Mouse (Mus musculus): Measurements from ENCODE around the gene Morf4l1. TPM values are rescaled to one million over a fixed set of nuclear protein-coding genes. Genes with fewer than 3 reads are reported as not detected.

Gene Morf4l1
- total RNA-seq (2014; rRNA removed) (295 and 321 TPM in 2 replicates), polyA plus RNA-seq (2015; fragmentation: Nextera tagmentation; extraction: Ambion mirVana) (636 and 638 TPM in 2 replicates)

DNA sequence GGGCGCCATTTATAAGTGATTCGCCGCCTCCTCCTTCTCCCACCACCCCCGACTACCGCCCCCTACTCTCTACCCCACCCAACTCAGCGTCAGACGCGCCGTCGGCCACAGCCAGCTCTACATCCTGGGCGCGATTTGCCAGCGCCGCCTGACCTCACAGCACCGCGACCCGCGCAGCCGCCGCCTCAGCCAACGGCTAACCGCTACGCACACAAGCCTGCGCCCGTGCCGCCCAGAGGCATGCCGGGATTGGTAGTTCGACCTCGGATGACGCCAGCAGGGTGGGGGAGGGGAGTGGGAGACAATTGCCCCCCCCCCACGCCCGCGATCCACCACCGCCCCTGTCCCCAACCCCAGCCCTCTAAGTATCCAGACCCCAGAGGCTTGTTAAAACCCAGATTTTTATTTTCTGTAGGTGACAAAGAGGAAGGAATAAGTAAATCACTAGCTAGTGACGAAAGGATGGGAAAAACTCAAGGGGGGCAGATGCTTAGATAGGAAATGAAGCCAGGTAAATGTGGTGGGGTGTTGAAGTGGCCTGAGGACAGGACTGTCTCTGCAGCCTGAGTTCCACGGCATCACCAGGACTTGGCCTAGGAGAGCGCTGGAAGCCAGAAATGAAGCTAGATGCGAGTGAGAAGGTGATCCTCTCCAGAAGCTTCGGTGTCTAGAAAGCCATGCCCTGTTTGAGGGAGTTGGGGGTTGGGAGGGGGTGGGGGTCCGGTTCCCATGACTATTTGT is at the start of gene Morf4l1:
Gene Morf4l1, minus strand, starts transcription at position 208 of the 741 bp plus-strand sequence.
- Histone ChIP-seq H3K9me3 (ENCODE audit: low read length) (no peaks in the 10 kb centered on the region), H3K27me3 (ENCODE audit: insufficient read depth, low read length) (no peaks in the 10 kb centered on the region; the same call in 1 of the 2 replicates)

GRCm38 (mm10) chr9:90163749-90164095 is 49.1 kb upstream of the Morf4l1 start:
- H3K9me3 ChIP-seq (ENCODE audit: low read length): no peaks in the 10 kb centered on the region
- H3K4me3 ChIP-seq (ENCODE audit: low read depth, low read length): peak overlapping the region; percentile 80
- H3K27ac ChIP-seq (ENCODE audit: low read depth, low read length): peak overlapping the region; percentile 66; the same call in 1 of the 2 replicates
- H3K4me2 ChIP-seq (ENCODE audit: low read depth): peak overlapping the region; percentile 95
- 1% methylated on average over 18 of the region's 18 CpGs for WGBS
- H3K9ac ChIP-seq: peak overlapping the region; percentile 85
- TF ChIP-seq CTCF (IDR thresholded peaks at IDR 0.05; ENCODE audit: low read depth): no peak
- no peaks in the 10 kb centered on the region for H3K27me3 ChIP-seq (ENCODE audit: insufficient read depth, low read length)
- DNase-seq (no peak), ATAC-seq (peak; percentile 26)
- 0 out of 2 replicates have a peak, but pooled peaks cover 21% of the 10 kb centered on the region for H3K4me1 ChIP-seq (ENCODE audit: insufficient read depth)
- no peaks in the 10 kb centered on the region for H3K36me3 ChIP-seq (ENCODE audit: insufficient read depth)

More for the DNA sequence above, at the start of gene Morf4l1:
- Histone ChIP-seq H3K4me3 (ENCODE audit: low read depth, low read length) (peak within 1 kb of the TSS; percentile 97), H3K9ac (peak within 1 kb of the TSS; percentile 95), H3K4me2 (ENCODE audit: low read depth) (peak within 1 kb of the TSS; percentile 86), H3K4me1 (ENCODE audit: insufficient read depth) (peaks cover 19% of the 10 kb centered on the region), H3K36me3 (ENCODE audit: insufficient read depth) (no peaks in the 10 kb centered on the region), H3K27ac (ENCODE audit: low read depth, low read length) (peak within 1 kb of the TSS; percentile 99)
- DNase-seq (peak; percentile 100), ATAC-seq (peak; percentile 99)
- 2% methylated on average over 37 of the region's 40 CpGs for WGBS
- no peak for TF ChIP-seq CTCF (IDR thresholded peaks at IDR 0.05; ENCODE audit: low read depth)

GRCm38 (mm10) chr9:90162926-90163748 is 48.6 kb upstream of the Morf4l1 start, which contains the start of gene Adamts7:
TSS of gene Adamts7 (plus strand) at chr9:90163069.
- H3K4me3 ChIP-seq (ENCODE audit: low read depth, low read length): peak within 1 kb of the TSS; percentile 80
- TF ChIP-seq CTCF (IDR thresholded peaks at IDR 0.05; ENCODE audit: low read depth): no peak; the same call in 1 of the 2 replicates
- ATAC-seq: peak; percentile 81
- peak; percentile 73 for DNase-seq
- no peaks in the 10 kb centered on the region for H3K36me3 ChIP-seq (ENCODE audit: insufficient read depth)
- peak within 1 kb of the TSS; percentile 85 for H3K9ac ChIP-seq
- H3K4me1 ChIP-seq (ENCODE audit: insufficient read depth): 0 out of 2 replicates have a peak, but pooled peaks cover 21% of the 10 kb centered on the region
- peak within 1 kb of the TSS; percentile 66 for H3K27ac ChIP-seq (ENCODE audit: low read depth, low read length)
- no peaks in the 10 kb centered on the region for H3K27me3 ChIP-seq (ENCODE audit: insufficient read depth, low read length)
- H3K4me2 ChIP-seq (ENCODE audit: low read depth): peak within 1 kb of the TSS; percentile 95
- WGBS: under 1% methylated on average over 55 of the region's 60 CpGs
- no peaks in the 10 kb centered on the region for H3K9me3 ChIP-seq (ENCODE audit: low read length)

GRCm38 (mm10) chr9:90162243-90162925 is 47.8 kb upstream of the Morf4l1 start:
- TF ChIP-seq CTCF (IDR thresholded peaks at IDR 0.05; ENCODE audit: low read depth): peak; percentile 53
- Histone ChIP-seq H3K9ac (peak overlapping the region; percentile 85), H3K4me1 (ENCODE audit: insufficient read depth) (0 out of 2 replicates have a peak, but pooled peaks cover 21% of the 10 kb centered on the region), H3K9me3 (ENCODE audit: low read length) (no peaks in the 10 kb centered on the region), H3K27me3 (ENCODE audit: insufficient read depth, low read length) (no peaks in the 10 kb centered on the region), H3K4me3 (ENCODE audit: low read depth, low read length) (peak overlapping the region; percentile 80), H3K4me2 (ENCODE audit: low read depth) (peak overlapping the region; percentile 95), H3K36me3 (ENCODE audit: insufficient read depth) (no peaks in the 10 kb centered on the region), H3K27ac (ENCODE audit: low read depth, low read length) (peak overlapping the region; percentile 66)
- WGBS: 11% methylated on average over 27 of the region's 29 CpGs
- ATAC-seq (peak; percentile 84), DNase-seq (peak; percentile 60)

DNA sequence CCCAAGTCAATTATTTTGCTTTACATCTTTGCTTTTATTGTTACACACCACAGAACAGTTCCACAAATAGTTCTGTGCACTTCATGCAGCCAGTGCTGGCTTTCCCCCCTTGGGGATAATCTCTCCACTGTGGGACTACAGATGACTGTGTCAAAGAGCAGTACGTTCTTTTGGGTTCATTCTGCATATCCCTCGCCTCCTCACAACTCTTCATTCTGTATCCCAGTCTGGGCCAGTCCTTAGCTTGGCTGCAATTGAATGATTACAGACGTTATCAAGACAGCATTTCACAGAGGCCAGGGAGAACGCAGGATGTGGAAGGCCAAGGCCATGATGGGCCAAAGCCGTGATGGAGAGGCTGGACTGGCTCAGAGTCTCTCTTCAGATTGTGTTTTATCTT is 32.3 kb upstream of the Morf4l1 start:
- no peak overlapping the region for H3K4me2 ChIP-seq (ENCODE audit: low read depth)
- no peak overlapping the region for H3K27ac ChIP-seq (ENCODE audit: low read depth, low read length)
- no peak overlapping the region for H3K4me3 ChIP-seq (ENCODE audit: low read depth, low read length)
- H3K36me3 ChIP-seq (ENCODE audit: insufficient read depth): no peaks in the 10 kb centered on the region
- WGBS: 77% methylated on average over 5 of the region's 5 CpGs
- H3K4me1 ChIP-seq (ENCODE audit: insufficient read depth): no peaks in the 10 kb centered on the region
- H3K9me3 ChIP-seq (ENCODE audit: low read length): no peaks in the 10 kb centered on the region
- DNase-seq (no peak), ATAC-seq (no peak)
- H3K27me3 ChIP-seq (ENCODE audit: insufficient read depth, low read length): no peaks in the 10 kb centered on the region
- TF ChIP-seq CTCF (IDR thresholded peaks at IDR 0.05; ENCODE audit: low read depth): no peak
- H3K9ac ChIP-seq: no peak overlapping the region

- Histone ChIP-seq H3K27me3 (ENCODE audit: insufficient read depth, low read length) (no peaks in the 10 kb centered on the region), H3K4me3 (ENCODE audit: low read depth, low read length) (no peak overlapping the region), H3K9me3 (ENCODE audit: low read length) (no peaks in the 10 kb centered on the region), H3K27ac (ENCODE audit: low read depth, low read length) (no peak overlapping the region), H3K36me3 (ENCODE audit: insufficient read depth) (no peaks in the 10 kb centered on the region), H3K4me2 (ENCODE audit: low read depth) (no peak overlapping the region), H3K4me1 (ENCODE audit: insufficient read depth) (no peaks in the 10 kb centered on the region), H3K9ac (no peak overlapping the region)
- WGBS: 50% methylated on average over 2 of the region's 2 CpGs
- no peak for ATAC-seq
- no peak for DNase-seq
- no peak for TF ChIP-seq CTCF (IDR thresholded peaks at IDR 0.05; ENCODE audit: low read depth)
Measured at GRCm38 (mm10) chr9:90145788-90146187, 31.2 kb upstream of the Morf4l1 start.
